Mouse (Mus musculus): ENCODE data around the gene Gfpt1. TPM values are rescaled to one million over a fixed set of nuclear protein-coding genes. Genes with fewer than 3 reads are reported as not detected.

The Gfpt1 gene
- polyA plus RNA-seq (2015; fragmentation: Nextera tagmentation; extraction: Ambion mirVana) = 17.5 and 18.8 TPM in 2 replicates

DNA sequence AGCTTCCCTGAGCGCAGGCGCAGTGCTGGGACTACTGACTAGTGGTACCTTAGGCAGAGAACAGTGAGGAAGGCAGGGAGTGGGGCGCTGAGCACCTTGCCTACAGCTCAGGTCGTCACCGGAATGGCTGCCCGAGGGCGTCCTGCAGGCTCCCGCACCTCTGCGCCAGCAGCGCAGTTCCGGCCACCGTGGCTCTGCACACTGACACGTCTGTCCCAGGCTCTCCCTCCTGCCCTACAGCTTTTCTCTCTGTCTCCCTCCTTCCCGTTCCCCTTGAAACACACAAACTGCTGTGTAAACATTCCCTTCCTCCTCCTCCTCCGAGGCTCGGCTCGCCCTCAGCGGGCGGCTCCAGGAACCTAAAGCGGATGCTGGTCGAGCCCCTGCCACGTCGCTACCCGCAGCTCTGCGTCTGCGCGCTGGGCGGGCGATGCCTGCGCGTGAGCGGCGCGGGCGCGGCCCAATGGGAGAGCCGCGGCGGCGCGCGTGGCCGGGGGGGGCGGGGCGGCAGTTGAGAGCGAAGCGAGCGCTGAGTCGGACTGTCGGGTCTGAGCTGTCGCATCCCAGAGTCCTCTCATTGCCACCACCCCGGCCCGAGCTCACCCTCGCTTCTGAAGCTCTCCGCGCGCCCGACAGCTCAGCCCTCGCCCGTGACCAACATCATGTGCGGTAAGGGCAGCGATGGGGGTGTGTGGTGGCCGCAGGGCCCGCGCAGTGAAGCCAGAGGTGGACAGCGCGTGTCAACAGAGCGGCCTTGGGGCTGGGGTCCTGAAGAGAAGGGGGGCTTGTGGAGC lies at the start of gene Gfpt1:
Gene Gfpt1 (plus strand): TSS at position 510 of the 794 bp plus-strand sequence.
- Histone ChIP-seq H3K27ac (ENCODE audit: low read depth, low read length) (peak within 1 kb of the TSS; percentile 99), H3K9ac (ENCODE audit: low read depth, low read length) (peak within 1 kb of the TSS; percentile 79), H3K9me3 (ENCODE audit: control insufficient read depth) (no peaks in the 10 kb centered on the region), H3K36me3 (ENCODE audit: control insufficient read depth, insufficient read depth) (no peaks in the 10 kb centered on the region; the same call in none of the 2 replicates), H3K4me2 (replicated peaks; ENCODE audit: low read depth) (peak within 1 kb of the TSS; percentile 89), H3K27me3 (replicated peaks; ENCODE audit: control insufficient read depth, insufficient read depth, low read length) (no peaks in the 10 kb centered on the region), H3K4me1 (replicated peaks; ENCODE audit: control insufficient read depth, insufficient read depth, low read length) (0 out of 2 replicates have a peak, but pooled peaks cover 7% of the 10 kb centered on the region), H3K4me3 (ENCODE audit: low read depth, low read length) (peak within 1 kb of the TSS; percentile 92)
- ATAC-seq = peak; percentile 96
- under 1% methylated on average over 68 of the region's 68 CpGs for WGBS
- no peak; the same call in 1 of the 2 replicates for TF ChIP-seq CTCF (IDR thresholded peaks at IDR 0.05; ENCODE audit: low read depth)

DNA sequence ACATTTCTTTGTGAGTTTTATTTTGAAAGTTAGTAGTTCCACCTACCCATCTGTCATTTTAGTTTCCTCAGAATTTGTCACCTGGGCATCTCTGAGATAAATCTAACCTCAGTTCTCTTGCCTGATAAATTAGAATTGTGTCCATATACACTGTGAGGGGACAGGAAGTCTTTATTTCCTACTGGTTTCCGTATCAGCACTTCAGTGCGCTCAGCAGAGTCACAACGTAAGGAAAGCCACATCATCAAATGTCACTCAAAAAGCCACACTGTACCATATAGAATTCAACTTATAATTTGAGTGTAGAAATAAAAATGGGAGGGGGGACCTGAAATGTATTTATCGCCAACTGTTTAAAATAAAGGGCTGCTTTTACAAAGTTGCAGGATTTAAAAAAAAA lies 48.4 kb upstream of the Gfpt1 start:
- Histone ChIP-seq H3K36me3 (ENCODE audit: control insufficient read depth, insufficient read depth) (peaks cover 38% of the 10 kb centered on the region), H3K4me2 (replicated peaks; ENCODE audit: low read depth) (no peak overlapping the region), H3K27me3 (replicated peaks; ENCODE audit: control insufficient read depth, insufficient read depth, low read length) (no peaks in the 10 kb centered on the region), H3K9ac (ENCODE audit: low read depth, low read length) (no peak overlapping the region), H3K4me3 (ENCODE audit: low read depth, low read length) (no peak overlapping the region), H3K9me3 (ENCODE audit: control insufficient read depth) (no peaks in the 10 kb centered on the region), H3K4me1 (replicated peaks; ENCODE audit: control insufficient read depth, insufficient read depth, low read length) (no peaks in the 10 kb centered on the region), H3K27ac (ENCODE audit: low read depth, low read length) (no peak overlapping the region)
- no peak for TF ChIP-seq CTCF (IDR thresholded peaks at IDR 0.05; ENCODE audit: low read depth)
- 81% methylated on average over 4 of the region's 4 CpGs for WGBS
- no peak for ATAC-seq

DNA sequence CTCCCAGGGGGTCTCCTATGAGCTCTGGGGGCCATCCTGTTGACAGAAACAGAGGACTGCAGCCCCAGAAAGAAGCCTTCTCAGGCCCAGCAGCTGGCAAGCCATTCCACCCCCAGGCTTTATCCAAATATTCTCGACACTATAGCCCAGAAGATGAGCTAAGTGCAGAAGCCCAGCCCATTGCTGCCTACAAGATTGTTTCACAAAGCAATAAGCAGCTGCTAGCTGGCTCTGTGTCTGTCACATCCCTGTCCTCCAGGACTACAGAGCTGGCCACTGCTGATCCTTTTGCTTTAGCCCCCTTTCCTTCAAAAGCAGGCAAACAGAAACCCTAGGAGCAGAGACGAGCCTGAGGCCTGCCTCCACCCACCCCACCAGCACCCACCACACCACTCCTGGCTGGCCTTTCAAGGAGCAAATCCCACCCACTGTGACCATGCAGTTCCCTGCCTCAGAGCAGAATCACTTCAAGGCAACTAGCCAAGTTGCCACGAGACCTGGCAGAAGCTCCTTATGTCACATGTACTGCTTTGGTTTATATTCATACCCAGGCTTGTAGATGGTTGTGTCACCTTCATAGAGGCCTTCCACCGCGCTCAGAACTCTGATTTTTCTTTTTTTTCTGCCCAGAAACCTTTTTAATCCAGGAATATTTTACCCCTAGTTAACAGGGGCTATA lies 45.9 kb upstream of the Gfpt1 start:
- no peak overlapping the region for H3K27ac ChIP-seq (ENCODE audit: low read depth, low read length)
- H3K9ac ChIP-seq (ENCODE audit: low read depth, low read length) = no peak overlapping the region
- H3K36me3 ChIP-seq (ENCODE audit: control insufficient read depth, insufficient read depth) = peaks cover 35% of the 10 kb centered on the region
- no peaks in the 10 kb centered on the region for H3K4me1 ChIP-seq (replicated peaks; ENCODE audit: control insufficient read depth, insufficient read depth, low read length)
- no peak for TF ChIP-seq CTCF (IDR thresholded peaks at IDR 0.05; ENCODE audit: low read depth)
- WGBS = 87% methylated on average over 5 of the region's 5 CpGs
- no peaks in the 10 kb centered on the region for H3K27me3 ChIP-seq (replicated peaks; ENCODE audit: control insufficient read depth, insufficient read depth, low read length)
- H3K4me2 ChIP-seq (replicated peaks; ENCODE audit: low read depth) = no peak overlapping the region
- no peak overlapping the region for H3K4me3 ChIP-seq (ENCODE audit: low read depth, low read length)
- H3K9me3 ChIP-seq (ENCODE audit: control insufficient read depth) = no peaks in the 10 kb centered on the region
- ATAC-seq = no peak

DNA sequence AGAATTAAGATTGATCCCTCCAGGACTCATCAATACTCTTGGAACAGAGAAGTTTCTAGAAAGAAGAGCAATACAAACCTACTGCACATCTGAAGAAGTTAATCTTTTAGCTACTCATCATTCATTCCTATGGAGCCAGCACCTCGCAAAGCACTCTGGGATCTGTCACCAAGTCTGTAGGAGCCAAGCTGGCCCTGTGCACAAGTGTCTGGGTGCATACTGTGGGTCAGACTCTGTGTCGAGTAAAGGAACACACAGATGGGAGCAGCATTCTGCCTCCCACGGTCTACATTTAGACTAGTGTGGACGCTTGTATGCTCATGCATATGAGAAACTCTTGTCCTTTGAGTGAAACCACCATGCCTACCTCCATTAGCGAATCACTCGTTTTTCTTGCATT lies 45.3 kb upstream of the Gfpt1 start:
- Histone ChIP-seq H3K27me3 (replicated peaks; ENCODE audit: control insufficient read depth, insufficient read depth, low read length) (no peaks in the 10 kb centered on the region), H3K36me3 (ENCODE audit: control insufficient read depth, insufficient read depth) (peaks cover 35% of the 10 kb centered on the region), H3K4me2 (replicated peaks; ENCODE audit: low read depth) (no peak overlapping the region), H3K9ac (ENCODE audit: low read depth, low read length) (no peak overlapping the region), H3K9me3 (ENCODE audit: control insufficient read depth) (no peaks in the 10 kb centered on the region), H3K4me1 (replicated peaks; ENCODE audit: control insufficient read depth, insufficient read depth, low read length) (no peaks in the 10 kb centered on the region), H3K27ac (ENCODE audit: low read depth, low read length) (no peak overlapping the region), H3K4me3 (ENCODE audit: low read depth, low read length) (no peak overlapping the region)
- ATAC-seq = no peak
- no peak for TF ChIP-seq CTCF (IDR thresholded peaks at IDR 0.05; ENCODE audit: low read depth)
- 93% methylated on average over 6 of the region's 6 CpGs for WGBS

DNA sequence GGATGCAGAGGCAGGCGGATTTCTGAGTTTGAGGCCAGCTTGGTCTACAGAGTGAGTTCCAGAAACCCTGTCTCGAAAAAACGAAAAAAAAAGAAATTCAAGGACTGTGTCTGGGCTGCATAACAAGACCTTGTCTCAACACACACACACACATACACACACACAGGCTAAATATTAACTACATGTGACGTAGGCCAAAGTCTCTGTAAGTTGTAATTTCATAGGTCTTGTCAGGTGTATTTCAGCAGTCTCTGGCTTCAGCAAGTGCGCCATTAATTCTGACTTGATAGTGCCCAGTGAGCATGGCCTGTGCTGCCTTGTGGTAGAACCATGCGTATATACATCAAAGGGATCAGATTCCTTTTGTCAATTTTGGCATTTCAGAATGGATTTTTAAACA lies 40.7 kb upstream of the Gfpt1 start:
- peaks cover 17% of the 10 kb centered on the region for H3K36me3 ChIP-seq (ENCODE audit: control insufficient read depth, insufficient read depth)
- no peak for TF ChIP-seq CTCF (IDR thresholded peaks at IDR 0.05; ENCODE audit: low read depth)
- WGBS = 78% methylated on average over 6 of the region's 6 CpGs
- H3K9me3 ChIP-seq (ENCODE audit: control insufficient read depth) = no peaks in the 10 kb centered on the region
- no peaks in the 10 kb centered on the region for H3K4me1 ChIP-seq (replicated peaks; ENCODE audit: control insufficient read depth, insufficient read depth, low read length)
- H3K27ac ChIP-seq (ENCODE audit: low read depth, low read length) = no peak overlapping the region
- H3K27me3 ChIP-seq (replicated peaks; ENCODE audit: control insufficient read depth, insufficient read depth, low read length) = no peaks in the 10 kb centered on the region
- H3K4me2 ChIP-seq (replicated peaks; ENCODE audit: low read depth) = no peak overlapping the region
- no peak for ATAC-seq
- no peak overlapping the region for H3K9ac ChIP-seq (ENCODE audit: low read depth, low read length)
- H3K4me3 ChIP-seq (ENCODE audit: low read depth, low read length) = no peak overlapping the region

DNA sequence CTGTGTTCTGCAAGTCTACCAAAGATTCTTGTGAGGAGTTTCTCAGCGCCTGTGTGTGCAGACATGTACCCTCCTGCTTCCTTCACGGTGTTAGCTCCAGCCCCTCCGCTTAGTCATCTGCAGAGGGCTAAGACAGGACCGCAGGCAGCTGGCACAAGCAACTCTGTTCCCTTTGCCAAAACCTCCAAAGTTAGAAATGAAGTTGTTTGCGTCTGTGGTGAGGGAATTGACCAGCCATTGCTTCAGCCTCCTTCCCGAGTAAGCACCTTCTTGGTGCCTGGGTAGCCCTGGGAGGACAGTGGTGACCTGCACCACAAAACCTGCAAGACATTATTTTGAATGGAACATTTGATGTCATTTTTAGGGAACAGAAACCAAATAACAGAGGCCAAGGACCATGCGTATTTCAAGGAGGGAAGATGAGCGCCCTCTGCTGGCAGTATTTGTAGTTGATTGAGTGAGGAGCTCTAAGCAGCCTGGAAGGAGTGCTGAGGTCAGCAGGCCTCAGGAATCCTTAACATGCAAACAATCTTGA lies 40.1 kb upstream of the Gfpt1 start:
- H3K4me1 ChIP-seq (replicated peaks; ENCODE audit: control insufficient read depth, insufficient read depth, low read length) = no peaks in the 10 kb centered on the region

More for the DNA sequence above, 40.1 kb upstream of the Gfpt1 start:
- Histone ChIP-seq H3K27ac (ENCODE audit: low read depth, low read length) (no peak overlapping the region), H3K27me3 (replicated peaks; ENCODE audit: control insufficient read depth, insufficient read depth, low read length) (no peaks in the 10 kb centered on the region), H3K4me2 (replicated peaks; ENCODE audit: low read depth) (no peak overlapping the region), H3K9ac (ENCODE audit: low read depth, low read length) (no peak overlapping the region), H3K9me3 (ENCODE audit: control insufficient read depth) (no peaks in the 10 kb centered on the region), H3K4me3 (ENCODE audit: low read depth, low read length) (no peak overlapping the region), H3K36me3 (ENCODE audit: control insufficient read depth, insufficient read depth) (peaks cover 13% of the 10 kb centered on the region)
- ATAC-seq = peak; percentile 55; the same call in 1 of the 2 replicates
- 51% methylated on average over 8 of the region's 8 CpGs for WGBS
- TF ChIP-seq CTCF (IDR thresholded peaks at IDR 0.05; ENCODE audit: low read depth) = peak; percentile 93
